Mouse (Mus musculus) macrophage (primary cell): ENCODE data around the gene Prc1. TPM values are rescaled to one million over a fixed set of nuclear protein-coding genes. Genes with fewer than 3 reads are reported as not detected.

Experiments
- H3K27ac ChIP-seq: fragments of 350-480 bp; formaldehyde crosslinking; 2 replicates; pipeline ENCODE4 v1.9.0; 2021
- H3K36me3 ChIP-seq: fragments of 350-480 bp; formaldehyde crosslinking; 2 replicates; pipeline ENCODE4 v1.9.0; 2021; ENCODE audit errors: inconsistent target
- H3K4me3 ChIP-seq: fragments of 350-480 bp; formaldehyde crosslinking; 2 replicates; pipeline ENCODE4 v1.9.0; 2021; ENCODE audit errors: inconsistent target
- H3K79me2 ChIP-seq: fragments of 350-480 bp; formaldehyde crosslinking; 2 replicates; pipeline ENCODE4 v1.9.0; 2021; ENCODE audit errors: inconsistent target
- WGBS: methylation state at CpG from one replicate; pipeline ENCODE4 v1.1.7; 2026; ENCODE audit warnings: inconsistent platforms; ENCODE audit not compliant: missing documents; 5-methylcytosine and 5-hydroxymethylcytosine counted together
- polyA plus RNA-seq: library from polyadenylated mRNA; stranded (reverse); fragments of 250-400 nt; gene quantifications from 3 replicates; pipeline ENCODE4 v1.2.4, GENCODE M21; 2018; ENCODE audit warnings: inconsistent platforms

Gene Prc1
- polyA plus RNA-seq, 1 experiment from 2014 or later = 15.2 TPM

DNA sequence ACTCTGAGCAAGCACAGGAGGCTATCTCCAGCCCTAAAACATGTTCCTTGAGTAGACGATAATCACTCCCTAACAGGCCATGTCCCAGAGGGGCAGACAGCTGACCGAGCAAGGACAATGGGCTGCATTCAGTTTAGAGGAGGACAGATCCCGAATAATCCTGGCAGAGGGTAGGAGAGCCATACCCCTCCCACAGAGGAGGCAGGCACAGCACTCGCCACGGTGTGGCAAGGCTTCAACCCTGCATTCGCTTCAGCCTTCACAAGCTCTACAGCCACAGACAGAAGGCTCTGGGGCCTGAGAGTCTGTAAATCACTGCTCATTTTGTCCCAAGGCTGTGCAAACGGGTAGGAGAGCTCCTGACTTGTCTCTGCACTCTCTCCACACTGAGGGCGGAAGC is 62.9 kb downstream of the Prc1 start:
- WGBS = 89% methylated on average over 8 of the region's 8 CpGs
- Histone ChIP-seq H3K36me3 (peaks cover 82% of the 10 kb centered on the region), H3K79me2 (no peaks in the 10 kb centered on the region), H3K4me3 (no peak overlapping the region), H3K27ac (no peak overlapping the region)

DNA sequence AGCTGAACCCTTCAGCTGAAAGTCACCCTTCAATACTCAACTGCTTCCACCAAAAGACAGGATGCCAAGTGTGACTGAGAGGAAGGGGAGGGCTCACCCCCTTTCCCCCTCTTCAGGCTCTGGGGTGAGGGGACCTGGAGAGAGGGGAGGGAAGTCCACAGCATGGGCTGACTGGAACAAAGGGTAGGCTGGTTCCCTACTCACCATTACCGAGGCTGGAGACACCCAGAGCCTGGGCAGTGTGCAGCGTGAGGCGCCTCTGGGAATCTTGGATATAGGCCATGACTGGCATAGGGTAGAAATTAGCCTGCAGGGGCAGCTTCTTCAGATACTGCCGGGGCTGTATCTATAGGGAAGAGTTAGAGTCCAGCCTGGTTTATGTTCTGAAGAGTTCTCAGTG is 63.8 kb downstream of the Prc1 start:
- Histone ChIP-seq H3K79me2 (no peaks in the 10 kb centered on the region), H3K27ac (no peak overlapping the region), H3K4me3 (no peak overlapping the region), H3K36me3 (peaks cover 82% of the 10 kb centered on the region)
- 91% methylated on average over 4 of the region's 4 CpGs for WGBS

DNA sequence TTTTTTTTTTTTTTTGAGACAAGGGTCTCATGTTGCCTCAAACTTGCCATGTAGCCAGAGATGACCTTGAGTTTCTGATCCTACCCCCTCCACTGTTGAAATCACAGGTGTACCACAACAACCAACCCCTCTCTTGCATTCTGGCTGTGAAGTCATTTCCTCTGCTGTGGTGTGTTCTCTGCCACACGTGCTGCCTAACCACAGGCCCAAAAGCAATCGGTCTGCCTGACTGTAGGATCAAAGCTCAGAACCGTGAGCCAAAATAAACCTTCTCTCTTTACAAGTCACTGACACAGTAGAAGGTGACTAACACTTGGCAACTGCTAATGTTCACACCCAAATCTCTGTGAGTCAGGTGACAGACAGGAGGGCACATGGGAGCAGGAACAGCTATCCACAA is 66.2 kb downstream of the Prc1 start:
- H3K79me2 ChIP-seq = no peaks in the 10 kb centered on the region
- no peak overlapping the region for H3K27ac ChIP-seq
- 30% methylated on average over 3 of the region's 3 CpGs for WGBS
- H3K36me3 ChIP-seq = peaks cover 93% of the 10 kb centered on the region
- H3K4me3 ChIP-seq = no peak overlapping the region

DNA sequence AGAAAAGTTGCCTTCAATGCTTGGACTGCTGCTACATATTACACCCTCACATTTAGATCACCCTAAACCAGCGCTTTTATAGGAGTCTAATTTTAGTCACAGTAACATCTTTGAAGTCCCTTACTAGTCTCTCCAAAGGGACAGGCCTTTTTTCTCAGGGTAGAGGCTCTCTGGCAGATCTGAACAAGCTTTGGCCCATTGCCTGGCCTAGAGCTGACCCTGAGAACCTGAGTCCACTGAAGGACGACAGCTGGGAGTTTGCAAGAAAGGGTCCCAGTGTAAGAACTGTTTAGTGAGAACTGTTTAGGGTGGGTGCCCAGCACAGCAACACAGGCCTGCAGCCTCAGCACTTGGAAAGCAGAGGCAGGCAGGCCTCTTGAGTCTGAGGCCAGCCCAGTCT is 71.5 kb downstream of the Prc1 start:
- H3K36me3 ChIP-seq = peaks cover 72% of the 10 kb centered on the region
- 100% methylated on average over 2 of the region's 2 CpGs for WGBS
- H3K4me3 ChIP-seq = no peak overlapping the region
- no peaks in the 10 kb centered on the region for H3K79me2 ChIP-seq
- no peak overlapping the region for H3K27ac ChIP-seq

Other genes starting within 250 kb of the Prc1 start
- 72.5 to 101 TPM (median 88.0 TPM) in 3 replicates for gene Idh2, start 179.1 kb upstream of the Prc1 start, polyA plus RNA-seq
- 6.0 to 23.1 TPM (median 10.0 TPM) in 3 replicates for gene Sema4b, start 107.6 kb upstream of the Prc1 start, polyA plus RNA-seq
- gene Cib1, start 61.6 kb upstream of the Prc1 start, polyA plus RNA-seq = 28.5 to 81.1 TPM (median 68.2 TPM) in 3 replicates
- gene Gdpgp1, start 61.6 kb upstream of the Prc1 start, polyA plus RNA-seq = 2.7 to 3.2 TPM (median 3.1 TPM) in 3 replicates
- gene Ttll13, start 48.1 kb upstream of the Prc1 start, polyA plus RNA-seq = 0.06 to 0.07 TPM in 2 of 3 replicates, not detected in the other
- 10.5 to 19.3 TPM (median 14.7 TPM) in 3 replicates for gene Ngrn, start 33.2 kb upstream of the Prc1 start, polyA plus RNA-seq
- 9.4 to 14.3 TPM (median 12.9 TPM) in 3 replicates for gene Vps33b, start 24.8 kb upstream of the Prc1 start, polyA plus RNA-seq
- 2.3 to 2.8 TPM (median 2.4 TPM) in 3 replicates for gene Rccd1, start 30.0 kb downstream of the Prc1 start, polyA plus RNA-seq
- 14.3 to 19.5 TPM (median 16.2 TPM) in 3 replicates for gene Unc45a, start 46.6 kb downstream of the Prc1 start, polyA plus RNA-seq
- 6.0 to 14.5 TPM (median 10.1 TPM) in 3 replicates for gene Hddc3, start 48.7 kb downstream of the Prc1 start, polyA plus RNA-seq
- 15.9 to 83.7 TPM (median 73.2 TPM) in 3 replicates for gene Man2a2, start 76.9 kb downstream of the Prc1 start, polyA plus RNA-seq
- 96.8 to 128 TPM (median 114 TPM) in 3 replicates for gene Fes, start 93.5 kb downstream of the Prc1 start, polyA plus RNA-seq
- gene Furin, start 111.0 kb downstream of the Prc1 start, polyA plus RNA-seq = 37.1 to 65.0 TPM (median 49.0 TPM) in 3 replicates
- 2.5 to 9.1 TPM (median 7.2 TPM) in 3 replicates for gene Blm, start 240.7 kb downstream of the Prc1 start, polyA plus RNA-seq